Mouse (Mus musculus) retina, adult 2 months (tissue): ENCODE data around the gene Ric1.

Experiments used
- DNase-seq: peaks from one replicate; pipeline ENCODE4 v3.0.0-alpha.2; 2012; ENCODE audit warnings: low read depth, low spot score

Gene Ric1

GRCm38 (mm10) chr19:29608212-29608611 is 86.1 kb downstream of the Ric1 start:
- no peak for DNase-seq

- no peak for DNase-seq
These were observed 88.8 kb downstream of the Ric1 start for GRCm38 (mm10) chr19:29610907-29611306.

- no peak for DNase-seq
These were observed 90.0 kb downstream of the Ric1 start for GRCm38 (mm10) chr19:29612102-29612501.

GRCm38 (mm10) chr19:29641055-29641454 is 119.0 kb downstream of the Ric1 start:
- DNase-seq: no peak

- no peak for DNase-seq
These were observed 119.4 kb downstream of the Ric1 start for GRCm38 (mm10) chr19:29641510-29641909.

GRCm38 (mm10) chr19:29642211-29642610 is 120.1 kb downstream of the Ric1 start:
- no peak for DNase-seq

- DNase-seq: no peak
These were observed 121.3 kb downstream of the Ric1 start for GRCm38 (mm10) chr19:29643194-29643922.

GRCm38 (mm10) chr19:29644747-29645146 is 122.7 kb downstream of the Ric1 start:
- DNase-seq: no peak

- DNase-seq: peak; percentile 75
These were observed 125.8 kb downstream of the Ric1 start, which contains the start of gene Ermp1 for GRCm38 (mm10) chr19:29647651-29648549. Gene Ermp1, minus strand, starts transcription at chr19:29648415.

- no peak for DNase-seq
These were observed 126.5 kb downstream of the Ric1 start for GRCm38 (mm10) chr19:29648550-29648914.

- no peak for DNase-seq
These were observed 127.6 kb downstream of the Ric1 start for GRCm38 (mm10) chr19:29649683-29650082.

- no peak for DNase-seq
These were observed 131.7 kb downstream of the Ric1 start for GRCm38 (mm10) chr19:29653768-29654265.

- DNase-seq: no peak
These were observed 133.1 kb downstream of the Ric1 start for GRCm38 (mm10) chr19:29655148-29655547.

GRCm38 (mm10) chr19:29656029-29656428 is 133.9 kb downstream of the Ric1 start:
- no peak for DNase-seq
